Mouse (Mus musculus): Measurements from ENCODE around the gene Fads3. TPM values are rescaled to one million over a fixed set of nuclear protein-coding genes. Genes with fewer than 3 reads are reported as not detected.

Gene Fads3
- total and polyA plus RNA-seq, 2 experiments from 2014 or later = 23.3 to 106 TPM

GRCm38 (mm10) chr19:10107051-10107611, 65.8 kb downstream of the Fads3 start:
- Histone ChIP-seq H3K36me3 (replicated peaks; ENCODE audit: control insufficient read depth, insufficient read depth, low read length) (no peaks in the 10 kb centered on the region), H3K27ac (ENCODE audit: low read depth) (no peak overlapping the region), H3K4me2 (ENCODE audit: low read depth, low read length) (no peak overlapping the region), H3K9ac (replicated peaks; ENCODE audit: low read depth, low read length) (no peak overlapping the region), H3K9me3 (replicated peaks; ENCODE audit: control insufficient read depth, low read length) (no peaks in the 10 kb centered on the region), H3K4me3 (ENCODE audit: low read depth, low read length) (no peak overlapping the region), H3K4me1 (ENCODE audit: control insufficient read depth, insufficient read depth) (no peaks in the 10 kb centered on the region), H3K27me3 (ENCODE audit: control insufficient read depth, insufficient read depth, low read length) (no peaks in the 10 kb centered on the region)
- TF ChIP-seq EP300 (IDR thresholded peaks at IDR 0.05; ENCODE audit: low read depth) = no peak
- WGBS = 75% methylated on average over 5 of the region's 5 CpGs
- ATAC-seq (ENCODE audit: insufficient read depth, low read depth) (no peak), DNase-seq (ENCODE audit: low spot score) (no peak)

GRCm38 (mm10) chr19:10108129-10108528, 66.8 kb downstream of the Fads3 start:
- H3K27me3 ChIP-seq (ENCODE audit: control insufficient read depth, insufficient read depth, low read length) = no peaks in the 10 kb centered on the region
- no peaks in the 10 kb centered on the region for H3K36me3 ChIP-seq (replicated peaks; ENCODE audit: control insufficient read depth, insufficient read depth, low read length)
- no peaks in the 10 kb centered on the region for H3K9me3 ChIP-seq (replicated peaks; ENCODE audit: control insufficient read depth, low read length)
- no peak for DNase-seq (ENCODE audit: low spot score)
- no peak overlapping the region for H3K9ac ChIP-seq (replicated peaks; ENCODE audit: low read depth, low read length)
- H3K27ac ChIP-seq (ENCODE audit: low read depth) = no peak overlapping the region
- 81% methylated on average over 1 of the region's 1 CpGs for WGBS
- H3K4me3 ChIP-seq (ENCODE audit: low read depth, low read length) = no peak overlapping the region
- TF ChIP-seq CTCF (IDR thresholded peaks at IDR 0.05; ENCODE audit: low read depth) = no peak
- TF ChIP-seq EP300 (IDR thresholded peaks at IDR 0.05; ENCODE audit: low read depth) = no peak
- ATAC-seq (ENCODE audit: insufficient read depth, low read depth) = no peak
- no peak overlapping the region for H3K4me2 ChIP-seq (ENCODE audit: low read depth, low read length)
- no peaks in the 10 kb centered on the region for H3K4me1 ChIP-seq (ENCODE audit: control insufficient read depth, insufficient read depth)

GRCm38 (mm10) chr19:10108666-10109065, 67.3 kb downstream of the Fads3 start:
- Histone ChIP-seq H3K4me2 (ENCODE audit: low read depth, low read length) (no peak overlapping the region), H3K4me3 (ENCODE audit: low read depth, low read length) (no peak overlapping the region), H3K27me3 (ENCODE audit: control insufficient read depth, insufficient read depth, low read length) (no peaks in the 10 kb centered on the region), H3K27ac (ENCODE audit: low read depth) (no peak overlapping the region), H3K9me3 (replicated peaks; ENCODE audit: control insufficient read depth, low read length) (no peaks in the 10 kb centered on the region), H3K4me1 (ENCODE audit: control insufficient read depth, insufficient read depth) (no peaks in the 10 kb centered on the region), H3K9ac (replicated peaks; ENCODE audit: low read depth, low read length) (no peak overlapping the region), H3K36me3 (replicated peaks; ENCODE audit: control insufficient read depth, insufficient read depth, low read length) (no peaks in the 10 kb centered on the region)
- TF ChIP-seq CTCF (IDR thresholded peaks at IDR 0.05; ENCODE audit: low read depth) (no peak), EP300 (IDR thresholded peaks at IDR 0.05; ENCODE audit: low read depth) (no peak)
- WGBS = 83% methylated on average over 2 of the region's 2 CpGs
- DNase-seq (ENCODE audit: low spot score) (no peak), ATAC-seq (ENCODE audit: insufficient read depth, low read depth) (no peak)

Other genes with a start within 250 kb of the Fads3 start
- gene Scgb2a2, start 194.0 kb upstream of the Fads3 start, total RNA-seq (2014; rRNA removed; ENCODE audit: low replicate concordance) = not detected in 2 replicates
- not detected in 2 replicates for gene Scgb2a2, start 194.0 kb upstream of the Fads3 start, polyA plus RNA-seq (2015; fragmentation: Nextera tagmentation; extraction: Ambion mirVana)
- 14.6 and 27.3 TPM in 2 replicates for gene Incenp, start 142.0 kb upstream of the Fads3 start, total RNA-seq (2014; rRNA removed; ENCODE audit: low replicate concordance)
- gene Incenp, start 142.0 kb upstream of the Fads3 start, polyA plus RNA-seq (2015; fragmentation: Nextera tagmentation; extraction: Ambion mirVana) = 16.1 and 17.3 TPM in 2 replicates
- 396 and 524 TPM in 2 replicates for gene Fth1, start 61.0 kb upstream of the Fads3 start, total RNA-seq (2014; rRNA removed; ENCODE audit: low replicate concordance)
- gene Fth1, start 61.0 kb upstream of the Fads3 start, polyA plus RNA-seq (2015; fragmentation: Nextera tagmentation; extraction: Ambion mirVana) = 3,148 and 3,286 TPM in 2 replicates
- not detected in 2 replicates for gene Best1, start 39.9 kb upstream of the Fads3 start, total RNA-seq (2014; rRNA removed; ENCODE audit: low replicate concordance)
- 0.26 and 0.33 TPM in 2 replicates for gene Best1, start 39.9 kb upstream of the Fads3 start, polyA plus RNA-seq (2015; fragmentation: Nextera tagmentation; extraction: Ambion mirVana)
- gene Rab3il1, start 39.9 kb upstream of the Fads3 start, total RNA-seq (2014; rRNA removed; ENCODE audit: low replicate concordance) = 16.3 and 27.4 TPM in 2 replicates
- gene Rab3il1, start 39.9 kb upstream of the Fads3 start, polyA plus RNA-seq (2015; fragmentation: Nextera tagmentation; extraction: Ambion mirVana) = 17.9 and 20.7 TPM in 2 replicates
- 15.9 and 22.0 TPM in 2 replicates for gene Fads2, start 60.2 kb downstream of the Fads3 start, total RNA-seq (2014; rRNA removed; ENCODE audit: low replicate concordance)
- gene Fads2, start 60.2 kb downstream of the Fads3 start, polyA plus RNA-seq (2015; fragmentation: Nextera tagmentation; extraction: Ambion mirVana) = 11.4 and 13.1 TPM in 2 replicates
- gene Fads1, start 141.3 kb downstream of the Fads3 start, total RNA-seq (2014; rRNA removed; ENCODE audit: low replicate concordance) = 60.1 and 62.4 TPM in 2 replicates
- gene Fads1, start 141.3 kb downstream of the Fads3 start, polyA plus RNA-seq (2015; fragmentation: Nextera tagmentation; extraction: Ambion mirVana) = 21.5 and 22.1 TPM in 2 replicates
- 188 and 194 TPM in 2 replicates for gene Tmem258, start 162.4 kb downstream of the Fads3 start, total RNA-seq (2014; rRNA removed; ENCODE audit: low replicate concordance)
- gene Tmem258, start 162.4 kb downstream of the Fads3 start, polyA plus RNA-seq (2015; fragmentation: Nextera tagmentation; extraction: Ambion mirVana) = 367 and 368 TPM in 2 replicates
- 32.9 and 34.9 TPM in 2 replicates for gene Fen1, start 162.6 kb downstream of the Fads3 start, total RNA-seq (2014; rRNA removed; ENCODE audit: low replicate concordance)
- gene Fen1, start 162.6 kb downstream of the Fads3 start, polyA plus RNA-seq (2015; fragmentation: Nextera tagmentation; extraction: Ambion mirVana) = 19.1 and 20.2 TPM in 2 replicates
- 4.9 and 5.3 TPM in 2 replicates for gene Myrf, start 199.2 kb downstream of the Fads3 start, total RNA-seq (2014; rRNA removed; ENCODE audit: low replicate concordance)
- 1.3 and 1.6 TPM in 2 replicates for gene Myrf, start 199.2 kb downstream of the Fads3 start, polyA plus RNA-seq (2015; fragmentation: Nextera tagmentation; extraction: Ambion mirVana)

Data from heart, postnatal 0 days (tissue).